Mouse (Mus musculus) cerebellum, adult 2 months (tissue): ENCODE data around the gene 1810062G17Rik.

Experiments
- CTCF ChIP-seq: fragments of 200-500 bp; IDR thresholded peaks from 2 replicates; pipeline ENCODE4 v1.5.1; 2011; ENCODE audit warnings: low read depth, mild to moderate bottlenecking, control low read depth, low read length, moderate library complexity, borderline replicate concordance; ENCODE audit not compliant: insufficient read depth
- POLR2A ChIP-seq: fragments of 200-500 bp; IDR thresholded peaks from 2 replicates; pipeline ENCODE4 v1.6.1; 2011; ENCODE audit warnings: low read length, control low read depth, borderline replicate concordance; ENCODE audit not compliant: insufficient read depth

DNA sequence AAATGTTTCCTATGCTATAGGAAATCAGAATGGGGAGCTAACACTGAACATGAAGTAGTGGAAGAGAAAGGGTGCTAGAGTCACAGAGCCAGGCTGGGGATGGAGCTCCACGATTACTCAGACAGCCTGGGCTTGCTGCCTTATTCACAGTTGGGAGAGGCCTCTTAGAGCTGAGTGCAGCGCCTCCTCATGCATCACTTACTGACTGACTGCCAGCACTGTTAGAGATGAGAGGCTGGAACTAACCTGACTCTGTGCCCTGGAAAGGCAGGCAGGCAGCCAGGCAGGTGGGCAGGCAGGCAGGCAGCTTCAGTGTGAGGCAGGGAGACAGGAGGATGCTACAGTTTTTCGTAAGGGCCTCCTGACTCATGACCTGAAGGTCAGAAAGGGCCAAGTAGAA lies 20.2 kb upstream of the 1810062G17Rik start:
- TF ChIP-seq CTCF (no peak), POLR2A (no peak)
